Mouse (Mus musculus) testis, adult 2 months (tissue): ENCODE measurements around the gene Esyt1.

ENCODE experiments used
- CTCF ChIP-seq: fragments of 200-500 bp; IDR thresholded peaks from 2 replicates; pipeline ENCODE4 v1.5.1; 2012; ENCODE audit warnings: low read depth, mild to moderate bottlenecking, inconsistent platforms, low read length, moderate library complexity; ENCODE audit not compliant: control insufficient read depth, insufficient read depth, insufficient replicate concordance
- POLR2A ChIP-seq: fragments of 200-500 bp; IDR thresholded peaks from 2 replicates; pipeline ENCODE4 v1.6.1; 2012; ENCODE audit warnings: low read depth, mild to moderate bottlenecking, inconsistent platforms, low read length, moderate library complexity; ENCODE audit not compliant: control insufficient read depth

DNA sequence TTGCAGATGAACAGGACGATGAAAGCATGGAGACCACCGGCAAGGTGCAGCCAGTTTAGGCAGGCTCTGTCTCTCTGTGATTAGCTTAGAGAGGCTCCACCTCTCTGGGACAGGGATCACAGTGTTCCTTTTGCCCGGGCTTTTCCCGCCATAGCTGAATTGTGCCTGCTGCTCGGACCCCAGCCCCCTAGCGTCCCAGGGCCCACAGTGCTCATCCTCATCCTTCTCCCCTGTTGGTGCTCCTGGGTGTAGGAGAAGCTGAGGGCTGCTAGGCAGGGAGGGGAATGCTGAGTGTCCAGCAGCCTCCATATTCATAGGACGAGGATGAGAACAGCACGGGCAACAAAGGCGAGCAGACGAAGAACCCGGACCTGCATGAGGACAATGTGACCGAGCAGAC lies 51.3 kb downstream of the Esyt1 start:
- TF ChIP-seq CTCF = no peak
- no peak for TF ChIP-seq POLR2A
